Mouse (Mus musculus) left cerebral cortex, adult 2 months (tissue): ENCODE results near the gene Ttc28. TPM values are rescaled to one million over a fixed set of nuclear protein-coding genes. Genes with fewer than 3 reads are reported as not detected.
A peak's percentile ranks its signal among the peaks of the same experiment; 100 is the strongest.

Experiments used
- DNase-seq, 2 experiments: peaks; one replicate each; pipeline ENCODE4 v3.0.0; 2021 to 2022; ENCODE audit warnings: low spot score in 2 of 2, mixed read lengths in 1 of 2; ENCODE audit errors: extremely low spot score in 1 of 2
- H3K27ac ChIP-seq: fragments of 200-600 bp; 2 replicates; pipeline ENCODE4 v1.8.1; 2022
- H3K4me3 ChIP-seq: fragments of 200-600 bp; 2 replicates; pipeline ENCODE4 v1.8.1; 2022
- CTCF ChIP-seq: fragments of 200-600 bp; IDR thresholded peaks from 2 replicates; pipeline ENCODE4 v1.8.1; 2022; ENCODE audit warnings: antibody characterized with exemption, mild to moderate bottlenecking, moderate library complexity
- intact Hi-C: fragments of 180-260 bp; cut with DNase I; formaldehyde crosslinking; loops from one replicate; pipeline ENCODE4 v1.15.1; 2025
- total RNA-seq, 2 experiments: library from RNA; stranded (reverse); gene quantifications; 2 replicates each; pipeline ENCODE4 v1.2.3; 2021

Ttc28 gene
- total RNA-seq, 2 experiments from 2014 or later, result 12.0 to 12.8 TPM

DNA sequence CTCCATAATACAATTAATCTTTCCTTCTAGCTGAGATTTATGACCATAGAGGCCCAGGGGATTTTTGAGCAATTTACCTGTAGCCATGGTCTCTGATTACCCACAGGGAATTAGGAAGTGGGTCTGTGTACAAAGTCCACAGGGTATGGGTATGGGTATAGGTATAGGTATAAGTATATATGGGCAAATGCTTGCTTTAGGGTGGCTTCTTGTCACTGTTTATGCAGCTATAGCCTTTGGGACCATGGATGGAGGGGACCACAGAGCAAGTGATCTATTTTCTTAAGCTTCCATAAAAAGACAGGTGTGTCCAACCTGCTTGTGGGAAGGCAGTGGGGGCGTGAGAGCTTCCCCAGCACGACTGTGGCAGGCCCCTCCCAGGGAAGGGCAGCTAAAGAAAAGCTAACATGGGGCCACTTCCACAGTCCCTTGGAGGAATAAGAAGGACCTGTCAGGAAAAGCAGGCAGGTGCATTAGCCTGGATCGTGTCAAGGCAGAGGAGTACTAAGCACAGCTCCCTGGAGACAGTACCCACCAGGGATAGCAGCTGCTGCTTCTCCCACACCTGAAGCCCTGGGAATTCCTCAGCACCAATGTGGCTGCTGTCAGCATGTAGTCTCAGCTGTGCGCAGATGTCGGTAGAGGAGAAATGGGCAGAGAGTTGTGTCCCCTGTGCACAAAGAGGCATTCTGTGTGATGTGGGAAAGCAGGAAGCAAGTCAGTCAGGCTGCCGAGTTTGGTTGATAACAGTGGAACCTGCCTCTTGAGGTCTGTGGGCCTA lies 338.7 kb downstream of the Ttc28 start:
- intact Hi-C loops, result no loop called here
- TF ChIP-seq CTCF, result no peak
- H3K27ac ChIP-seq, result no peak overlapping the region
- DNase-seq, result no peak
- H3K4me3 ChIP-seq, result no peak overlapping the region

DNA sequence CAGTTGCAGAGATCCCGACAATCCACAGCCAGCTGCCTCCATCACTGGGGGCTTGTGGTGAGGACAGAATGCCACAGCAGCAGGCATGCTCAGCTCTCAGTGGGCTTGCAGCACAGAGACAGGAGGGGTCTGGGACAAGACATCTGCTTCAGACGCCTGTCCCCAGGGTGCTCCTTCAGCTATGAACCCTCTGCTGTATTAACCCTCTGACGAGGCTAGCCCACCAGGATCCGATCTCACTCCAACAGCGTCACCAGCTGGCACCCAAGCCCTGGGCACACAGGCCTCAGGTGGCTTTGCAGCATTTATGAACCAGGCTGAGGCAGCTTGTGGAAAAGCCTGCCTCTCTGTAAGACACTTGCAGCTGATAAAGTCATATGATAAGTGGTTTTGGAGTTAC lies 339.4 kb downstream of the Ttc28 start:
- intact Hi-C loops, result no loop called here
- no peak overlapping the region; the same call in 1 of the 2 replicates for H3K27ac ChIP-seq

DNA sequence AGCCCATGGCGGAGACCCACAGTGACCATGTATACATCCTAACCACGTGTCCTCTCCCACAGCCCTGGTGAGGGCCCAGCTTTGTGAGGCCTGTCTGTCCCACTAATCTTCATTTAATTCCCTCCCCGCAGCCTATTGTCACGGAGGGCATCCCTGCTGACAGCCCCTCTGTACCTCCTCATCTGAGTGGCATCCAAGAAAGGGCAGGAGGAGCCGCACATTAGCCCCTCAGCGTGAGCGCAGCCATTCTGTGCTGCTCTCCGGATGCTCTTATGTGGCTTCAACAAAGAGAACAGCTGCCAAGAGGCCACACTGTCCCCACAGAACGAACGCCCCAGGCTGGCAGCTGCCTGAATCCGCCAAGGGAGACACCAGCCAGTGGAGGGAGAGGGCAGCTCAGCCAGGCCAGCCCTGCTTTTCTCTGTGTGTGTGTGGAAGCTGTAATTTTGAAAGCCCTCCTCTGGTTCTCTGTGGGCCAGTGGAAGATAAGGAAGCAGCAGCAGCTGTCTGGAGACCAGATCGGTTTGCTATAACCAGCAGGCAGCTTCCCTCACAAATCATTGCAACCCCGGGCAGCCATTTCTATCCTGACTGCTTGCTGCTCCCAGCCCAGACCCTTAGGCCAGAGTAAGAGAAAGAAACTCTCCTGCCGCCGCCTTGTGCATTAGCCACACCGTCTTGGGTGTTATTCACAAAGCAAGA lies 341.2 kb downstream of the Ttc28 start:
- no peak overlapping the region for H3K27ac ChIP-seq
- no peak overlapping the region for H3K4me3 ChIP-seq
- no peak for DNase-seq
- intact Hi-C loops, result no loop called here
- no peak for TF ChIP-seq CTCF

More for the DNA sequence above, 339.4 kb downstream of the Ttc28 start:
- H3K4me3 ChIP-seq, result no peak overlapping the region
- no peak for TF ChIP-seq CTCF
- DNase-seq, result no peak

DNA sequence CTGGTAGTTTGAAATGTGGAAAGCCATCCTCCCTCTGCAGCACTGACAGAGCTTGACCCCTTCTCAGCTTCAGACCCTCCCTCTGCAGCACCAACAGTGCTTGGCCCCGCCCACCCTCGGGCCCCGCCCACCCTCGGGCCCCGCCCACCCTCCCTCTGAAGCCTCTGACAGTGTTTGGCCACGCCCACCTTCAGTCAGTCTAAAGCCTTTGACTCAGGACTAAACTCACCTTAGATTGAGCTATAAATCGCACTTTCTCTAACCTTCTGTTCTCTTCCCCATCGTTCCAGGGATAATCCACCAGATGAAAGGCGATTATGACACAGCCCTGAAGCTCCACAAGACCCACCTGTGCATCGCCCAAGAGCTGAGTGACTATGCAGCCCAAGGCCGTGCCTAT lies 343.2 kb downstream of the Ttc28 start:
- intact Hi-C loops, result no loop called here

DNA sequence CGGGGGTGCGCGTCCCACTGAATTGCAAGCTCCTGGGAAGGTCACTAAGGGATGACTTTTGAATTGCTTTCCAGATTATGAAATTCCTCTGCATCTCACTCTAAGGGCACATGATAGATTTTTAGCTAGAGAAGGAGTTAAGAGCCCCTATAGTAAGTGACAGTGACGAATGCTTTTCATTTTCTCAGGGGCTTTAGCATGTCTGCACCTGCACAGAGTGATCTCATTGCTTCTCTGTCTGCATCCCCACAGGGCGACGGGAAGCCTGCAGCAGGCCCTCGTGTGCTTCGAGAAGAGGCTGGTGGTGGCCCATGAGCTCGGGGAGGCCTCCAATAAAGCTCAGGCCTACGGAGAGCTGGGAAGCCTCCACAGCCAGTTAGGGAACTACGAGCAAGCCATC lies 345.7 kb downstream of the Ttc28 start:
- Histone ChIP-seq H3K4me3 (no peak overlapping the region), H3K27ac (no peak overlapping the region)
- DNase-seq, result no peak
- no peak for TF ChIP-seq CTCF
- intact Hi-C loops, result no loop called here

More for the DNA sequence above, 343.2 kb downstream of the Ttc28 start:
- no peak for DNase-seq
- Histone ChIP-seq H3K27ac (no peak overlapping the region), H3K4me3 (no peak overlapping the region)
- no peak for TF ChIP-seq CTCF

DNA sequence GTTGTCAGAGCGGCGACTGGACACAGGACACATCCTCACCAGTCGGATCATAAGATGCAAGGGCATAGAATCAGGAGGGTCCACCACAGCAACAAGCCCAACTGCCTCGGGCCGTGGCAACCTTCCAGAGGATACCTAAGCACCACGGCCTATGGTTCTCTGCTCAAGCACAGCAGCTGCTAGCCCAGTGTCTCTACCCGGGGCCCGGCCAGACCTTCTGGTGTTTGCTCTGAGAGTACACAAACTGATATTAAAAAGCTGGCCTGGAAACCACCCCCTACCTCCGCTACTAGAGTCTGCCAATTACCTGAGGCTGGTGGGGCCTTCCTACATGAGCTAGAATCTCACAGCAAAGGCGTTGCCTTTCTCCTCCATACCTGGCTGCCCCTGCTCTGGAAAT lies 346.9 kb downstream of the Ttc28 start:
- TF ChIP-seq CTCF, result no peak
- intact Hi-C loops, result no loop called here
- H3K4me3 ChIP-seq, result no peak overlapping the region

DNA sequence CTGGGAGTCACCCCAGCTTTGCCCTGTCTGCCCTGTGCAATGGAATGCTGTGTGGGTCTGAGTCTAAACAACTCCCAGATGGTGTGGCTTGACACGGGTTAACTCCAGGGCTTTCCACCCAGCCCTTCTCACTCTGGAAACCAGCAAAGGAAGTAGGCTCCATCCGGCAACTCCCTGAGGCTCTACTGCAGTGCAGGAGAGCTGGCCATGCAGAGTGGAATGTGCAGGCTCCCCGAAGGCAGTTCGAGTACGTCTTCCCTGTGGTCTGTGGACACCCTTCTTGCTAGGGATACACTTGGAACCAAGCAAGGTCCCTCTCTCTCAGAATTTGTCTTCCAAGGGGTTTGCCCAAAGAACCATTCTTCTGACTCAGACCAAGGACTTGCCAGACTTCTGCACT lies 348.2 kb downstream of the Ttc28 start:
- Histone ChIP-seq H3K4me3 (no peak overlapping the region), H3K27ac (peak overlapping the region; percentile 70)
- intact Hi-C loops, result no loop called here
- DNase-seq, result no peak
- no peak for TF ChIP-seq CTCF

More for the DNA sequence above, 346.9 kb downstream of the Ttc28 start:
- no peak overlapping the region for H3K27ac ChIP-seq
- no peak for DNase-seq

DNA sequence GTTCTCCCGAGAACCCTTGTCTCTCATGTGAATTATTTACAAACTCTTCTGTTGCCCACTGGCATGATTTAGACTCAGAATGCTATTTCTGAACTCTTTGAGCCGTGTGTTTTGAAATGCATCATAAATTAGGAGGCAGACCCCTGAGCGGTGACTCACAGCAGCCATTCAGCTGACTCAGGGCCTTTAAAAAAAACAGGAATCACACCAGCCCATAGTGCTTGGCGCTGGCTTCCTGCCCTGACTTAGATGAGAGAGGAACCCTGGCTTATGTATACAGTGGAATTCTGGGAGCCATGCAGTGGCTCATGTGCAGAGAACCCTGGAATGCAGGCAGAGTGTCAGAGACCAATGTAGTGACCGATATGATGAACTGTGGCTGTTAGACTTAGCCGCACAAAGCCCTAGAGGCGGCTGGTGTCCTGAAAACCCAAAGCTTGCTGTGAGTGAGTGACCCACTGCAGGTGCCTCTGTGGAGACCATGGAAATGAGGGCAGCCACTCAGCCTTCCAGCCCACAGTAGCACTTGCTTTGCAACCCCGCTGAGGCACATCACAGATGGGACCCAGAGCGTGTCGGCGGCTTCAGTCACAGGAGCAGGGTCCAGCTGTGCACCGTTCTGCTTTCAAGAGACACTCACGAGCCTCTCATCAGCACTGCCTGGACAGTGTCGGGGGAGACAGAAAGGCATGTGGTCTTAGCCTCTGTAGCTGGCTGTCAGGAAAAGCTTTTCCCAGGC lies 348.9 kb downstream of the Ttc28 start:
- no peak for TF ChIP-seq CTCF
- intact Hi-C loops, result no loop called here
- Histone ChIP-seq H3K4me3 (no peak overlapping the region), H3K27ac (peak overlapping the region; percentile 70)
- DNase-seq, result peak; percentile 31 to 50

DNA sequence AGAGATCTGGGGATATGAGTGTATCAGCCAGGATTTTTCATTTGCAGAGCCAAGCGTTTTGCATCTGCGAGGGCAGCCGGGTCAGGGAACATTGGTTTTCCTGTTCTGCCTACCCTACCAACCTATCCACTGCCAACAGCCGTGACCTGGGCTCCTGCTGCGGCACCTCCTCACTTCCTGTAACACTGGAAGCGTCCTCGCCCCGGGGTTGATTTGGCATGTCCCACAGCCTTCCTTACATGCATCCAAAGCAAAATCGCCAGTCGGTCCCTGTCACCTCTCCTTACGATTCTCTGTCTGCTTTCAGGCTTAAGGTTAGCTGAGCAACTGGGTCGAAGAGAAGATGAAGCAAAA lies 349.4 kb downstream of the Ttc28 start:
- no peak for DNase-seq
- no peak overlapping the region for H3K4me3 ChIP-seq
- no peak overlapping the region for H3K27ac ChIP-seq
- intact Hi-C loops, result no loop called here
- no peak for TF ChIP-seq CTCF

DNA sequence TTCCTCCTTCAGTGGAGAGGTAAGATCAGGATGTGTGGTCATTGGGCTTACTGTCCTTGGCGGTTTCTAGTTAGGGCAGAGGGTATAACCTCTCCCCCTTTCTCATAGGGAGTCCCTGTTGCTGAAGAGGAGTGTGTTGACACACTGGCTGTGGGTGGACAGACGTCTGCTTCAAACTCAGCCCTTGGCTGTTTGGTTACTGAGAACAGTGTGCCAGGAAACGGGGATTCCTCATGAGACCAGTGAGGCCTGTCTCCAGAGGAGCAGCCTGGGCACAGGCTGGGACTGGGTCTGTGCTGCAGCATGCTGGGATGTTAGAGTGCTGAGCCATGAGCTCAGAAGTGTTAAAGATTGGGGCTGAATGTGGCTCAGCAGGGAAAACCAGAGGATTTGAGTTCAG lies 350.1 kb downstream of the Ttc28 start:
- DNase-seq, result no peak
- H3K27ac ChIP-seq, result no peak overlapping the region
- H3K4me3 ChIP-seq, result no peak overlapping the region
- no peak for TF ChIP-seq CTCF
- intact Hi-C loops, result no loop called here

DNA sequence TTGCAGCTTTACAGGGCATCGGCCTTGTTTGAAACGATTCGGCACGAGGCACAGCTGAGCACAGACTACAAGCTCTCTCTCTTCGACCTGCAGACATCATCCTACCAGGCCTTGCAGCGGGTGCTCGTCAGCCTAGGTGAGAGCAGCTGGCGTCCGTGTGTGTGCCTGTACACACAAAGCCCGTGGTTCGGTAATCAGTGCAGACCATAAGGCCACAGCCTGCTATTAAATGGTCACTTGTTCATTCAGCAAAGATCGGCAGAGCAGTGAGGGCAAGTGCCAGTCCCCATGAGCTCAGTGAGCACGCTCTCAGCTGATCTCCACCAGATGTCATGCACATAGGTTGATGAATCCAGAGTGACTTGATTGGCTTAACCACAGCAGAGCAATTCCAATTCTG lies 351.4 kb downstream of the Ttc28 start:
- intact Hi-C loops, result no loop called here
- no peak overlapping the region for H3K27ac ChIP-seq
- no peak for TF ChIP-seq CTCF
- DNase-seq, result no peak
- H3K4me3 ChIP-seq, result no peak overlapping the region

DNA sequence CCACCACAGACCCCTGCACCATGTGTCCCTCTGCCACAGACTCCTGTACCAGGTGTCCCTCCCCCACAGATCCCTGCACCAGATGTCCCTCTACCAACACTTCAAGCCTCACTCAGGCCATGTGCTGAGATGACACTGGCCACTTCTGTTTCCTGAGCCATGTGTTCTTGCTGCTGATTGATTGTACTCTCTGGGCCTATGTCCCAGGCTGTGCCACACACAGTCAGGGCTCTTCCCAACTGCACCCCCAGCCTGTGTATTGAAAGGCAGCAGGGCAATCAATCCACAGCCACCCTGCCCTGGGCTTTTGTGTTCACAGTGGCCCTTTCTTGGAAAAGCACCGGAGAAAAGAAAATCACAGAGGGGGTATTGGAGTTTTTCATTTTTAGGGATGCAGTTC lies 352.2 kb downstream of the Ttc28 start:
- no peak for TF ChIP-seq CTCF
- no peak overlapping the region for H3K4me3 ChIP-seq
- no peak overlapping the region for H3K27ac ChIP-seq
- no peak for DNase-seq
- intact Hi-C loops, result no loop called here
